Mouse (Mus musculus): ENCODE data around the gene Cops2. TPM values are rescaled to one million over a fixed set of nuclear protein-coding genes. Genes with fewer than 3 reads are reported as not detected.

Gene Cops2
- polyA plus RNA-seq, 1 experiment from 2014 or later: 65.2 TPM

DNA sequence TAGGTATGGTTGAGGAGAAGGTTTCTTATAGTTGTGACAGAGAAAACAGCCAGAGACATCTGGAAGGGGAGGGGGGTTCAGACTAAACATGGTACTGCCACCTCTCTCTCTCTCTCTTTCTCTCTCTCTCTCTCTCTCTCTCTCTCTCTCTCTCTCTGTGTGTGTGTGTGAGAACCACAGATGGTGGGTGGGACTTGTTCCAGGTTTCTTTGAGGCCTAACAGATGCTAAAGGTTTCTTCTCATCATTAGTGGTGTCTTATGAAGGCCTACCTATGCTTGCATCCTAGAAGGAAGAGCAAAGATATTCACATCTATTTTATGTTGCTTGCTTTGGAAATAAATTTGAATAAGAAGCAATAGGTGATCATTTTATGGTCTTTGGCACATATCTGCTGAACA lies 6.6 kb upstream of the Cops2 start:
- 0 out of 2 replicates have a peak, but pooled peaks cover 10% of the 10 kb centered on the region for H3K4me1 ChIP-seq (replicated peaks; ENCODE audit: insufficient read depth, low read length)
- ATAC-seq (replicated peaks; ENCODE audit: low FRiP score, low read depth): no peak

GRCm38 (mm10) chr2:125864551-125864950 lies 5.6 kb upstream of the Cops2 start:
- H3K36me3 ChIP-seq (ENCODE audit: insufficient read depth, low read length): peaks cover 4% of the 10 kb centered on the region; the same call in 1 of the 2 replicates
- no peak overlapping the region for H3K27ac ChIP-seq
- H3K9ac ChIP-seq (ENCODE audit: low read depth, low read length): no peak overlapping the region
- H3K4me1 ChIP-seq (replicated peaks; ENCODE audit: insufficient read depth, low read length): 0 out of 2 replicates have a peak, but pooled peaks cover 10% of the 10 kb centered on the region
- 93% methylated on average over 1 of the region's 1 CpGs for WGBS
- H3K4me2 ChIP-seq (ENCODE audit: low read length): no peak overlapping the region
- no peak for ATAC-seq (replicated peaks; ENCODE audit: low FRiP score, low read depth)
- no peak for TF ChIP-seq CTCF (IDR thresholded peaks at IDR 0.05; ENCODE audit: low read depth)
- DNase-seq (ENCODE audit: low spot score): no peak
- H3K4me3 ChIP-seq (replicated peaks; ENCODE audit: low read depth, low read length): no peak overlapping the region
- no peaks in the 10 kb centered on the region for H3K9me3 ChIP-seq (replicated peaks; ENCODE audit: low read length)
- no peaks in the 10 kb centered on the region for H3K27me3 ChIP-seq (ENCODE audit: insufficient read depth, low read length)

More for the DNA sequence above, 6.6 kb upstream of the Cops2 start:
- DNase-seq (ENCODE audit: low spot score): no peak
- peak overlapping the region; percentile 70; the same call in 1 of the 2 replicates for H3K9ac ChIP-seq (ENCODE audit: low read depth, low read length)
- peak overlapping the region; percentile 66; the same call in 1 of the 2 replicates for H3K4me3 ChIP-seq (replicated peaks; ENCODE audit: low read depth, low read length)
- H3K27ac ChIP-seq: 0 out of 2 replicates have a peak overlapping the region, but pooled peaks have one; percentile 67
- TF ChIP-seq CTCF (IDR thresholded peaks at IDR 0.05; ENCODE audit: low read depth): no peak
- peaks cover 4% of the 10 kb centered on the region; the same call in 1 of the 2 replicates for H3K36me3 ChIP-seq (ENCODE audit: insufficient read depth, low read length)
- H3K27me3 ChIP-seq (ENCODE audit: insufficient read depth, low read length): no peaks in the 10 kb centered on the region
- H3K4me2 ChIP-seq (ENCODE audit: low read length): peak overlapping the region; percentile 74
- H3K9me3 ChIP-seq (replicated peaks; ENCODE audit: low read length): no peaks in the 10 kb centered on the region

DNA sequence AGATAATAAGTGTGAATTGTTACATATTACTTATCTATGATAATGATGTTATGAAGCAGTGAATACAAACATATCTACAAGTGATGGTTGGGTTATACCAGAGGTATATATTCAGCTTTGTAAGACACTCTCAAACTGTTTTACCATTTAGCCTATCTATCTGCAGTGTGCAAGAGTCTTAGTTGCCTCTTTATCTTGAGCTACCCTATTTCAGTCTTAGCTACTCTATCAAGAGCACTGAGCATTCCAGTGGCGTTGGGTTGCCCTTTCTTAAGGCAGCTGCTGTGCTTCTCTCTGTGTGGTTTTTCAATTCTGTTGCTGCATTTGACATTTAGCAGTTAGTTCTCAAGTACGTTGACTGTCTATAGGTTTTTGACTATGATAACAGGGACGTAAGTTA lies 4.9 kb upstream of the Cops2 start:
- DNase-seq (ENCODE audit: low spot score): no peak
- 78% methylated on average over 3 of the region's 3 CpGs for WGBS
- Histone ChIP-seq H3K9ac (ENCODE audit: low read depth, low read length) (no peak overlapping the region), H3K4me2 (ENCODE audit: low read length) (no peak overlapping the region), H3K4me1 (replicated peaks; ENCODE audit: insufficient read depth, low read length) (0 out of 2 replicates have a peak, but pooled peaks cover 10% of the 10 kb centered on the region), H3K9me3 (replicated peaks; ENCODE audit: low read length) (no peaks in the 10 kb centered on the region), H3K27me3 (ENCODE audit: insufficient read depth, low read length) (no peaks in the 10 kb centered on the region), H3K36me3 (ENCODE audit: insufficient read depth, low read length) (no peaks in the 10 kb centered on the region), H3K27ac (no peak overlapping the region), H3K4me3 (replicated peaks; ENCODE audit: low read depth, low read length) (no peak overlapping the region)
- no peak for TF ChIP-seq CTCF (IDR thresholded peaks at IDR 0.05; ENCODE audit: low read depth)
- ATAC-seq (replicated peaks; ENCODE audit: low FRiP score, low read depth): no peak

GRCm38 (mm10) chr2:125857707-125858106 lies 1.2 kb downstream of the Cops2 start:
- no peaks in the 10 kb centered on the region for H3K36me3 ChIP-seq (ENCODE audit: insufficient read depth, low read length)
- no peak overlapping the region for H3K9ac ChIP-seq (ENCODE audit: low read depth, low read length)
- H3K9me3 ChIP-seq (replicated peaks; ENCODE audit: low read length): no peaks in the 10 kb centered on the region
- no peaks in the 10 kb centered on the region for H3K27me3 ChIP-seq (ENCODE audit: insufficient read depth, low read length)
- TF ChIP-seq CTCF (IDR thresholded peaks at IDR 0.05; ENCODE audit: low read depth): peak; percentile 36
- H3K4me3 ChIP-seq (replicated peaks; ENCODE audit: low read depth, low read length): peak overlapping the region; percentile 97
- H3K27ac ChIP-seq: no peak overlapping the region
- WGBS: 44% methylated on average over 3 of the region's 3 CpGs
- no peak for DNase-seq (ENCODE audit: low spot score)
- H3K4me2 ChIP-seq (ENCODE audit: low read length): peak overlapping the region; percentile 86
- ATAC-seq (replicated peaks; ENCODE audit: low FRiP score, low read depth): no peak
- no peaks in the 10 kb centered on the region for H3K4me1 ChIP-seq (replicated peaks; ENCODE audit: insufficient read depth, low read length)

GRCm38 (mm10) chr2:125851237-125851636 lies 7.7 kb downstream of the Cops2 start:
- no peak overlapping the region for H3K27ac ChIP-seq
- WGBS: 69% methylated on average over 2 of the region's 2 CpGs
- no peak overlapping the region for H3K4me3 ChIP-seq (replicated peaks; ENCODE audit: low read depth, low read length)
- H3K9me3 ChIP-seq (replicated peaks; ENCODE audit: low read length): no peaks in the 10 kb centered on the region
- TF ChIP-seq CTCF (IDR thresholded peaks at IDR 0.05; ENCODE audit: low read depth): no peak
- no peaks in the 10 kb centered on the region for H3K27me3 ChIP-seq (ENCODE audit: insufficient read depth, low read length)
- no peak for DNase-seq (ENCODE audit: low spot score)
- peaks cover 10% of the 10 kb centered on the region; the same call in 1 of the 2 replicates for H3K36me3 ChIP-seq (ENCODE audit: insufficient read depth, low read length)
- no peak for ATAC-seq (replicated peaks; ENCODE audit: low FRiP score, low read depth)
- H3K4me2 ChIP-seq (ENCODE audit: low read length): no peak overlapping the region
- H3K4me1 ChIP-seq (replicated peaks; ENCODE audit: insufficient read depth, low read length): no peaks in the 10 kb centered on the region
- H3K9ac ChIP-seq (ENCODE audit: low read depth, low read length): no peak overlapping the region

DNA sequence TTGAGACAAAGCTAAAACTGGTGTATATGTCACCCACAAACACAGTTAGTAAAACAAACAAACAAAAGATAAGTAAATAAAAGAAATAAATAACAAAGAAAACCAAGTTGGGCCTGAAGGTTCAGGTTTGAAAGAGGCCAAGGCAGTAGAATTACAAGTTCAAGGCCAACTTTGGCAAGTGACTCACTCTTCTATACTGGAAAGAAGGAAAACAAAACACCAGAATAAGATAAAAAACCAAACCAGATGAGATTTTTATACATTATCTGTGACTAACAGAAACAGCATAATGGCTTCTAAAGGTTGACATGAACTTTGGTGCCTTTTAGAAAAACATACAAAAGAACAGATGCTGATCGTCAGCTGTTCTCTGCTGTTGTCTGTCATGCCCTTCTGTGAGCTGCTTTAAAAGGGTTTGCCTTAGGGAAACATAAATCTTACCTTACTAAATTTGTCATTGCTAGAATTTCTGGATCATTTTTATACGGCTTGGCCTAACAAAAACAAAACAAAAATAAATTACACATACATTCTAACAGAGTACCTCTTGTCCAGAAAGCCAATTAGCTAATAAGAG lies 20.1 kb downstream of the Cops2 start:
- H3K36me3 ChIP-seq (ENCODE audit: insufficient read depth, low read length): peaks cover 46% of the 10 kb centered on the region
- ATAC-seq (replicated peaks; ENCODE audit: low FRiP score, low read depth): no peak

More for the DNA sequence above, 20.1 kb downstream of the Cops2 start:
- Histone ChIP-seq H3K9me3 (replicated peaks; ENCODE audit: low read length) (no peaks in the 10 kb centered on the region), H3K4me3 (replicated peaks; ENCODE audit: low read depth, low read length) (no peak overlapping the region), H3K4me2 (ENCODE audit: low read length) (no peak overlapping the region), H3K9ac (ENCODE audit: low read depth, low read length) (no peak overlapping the region), H3K27ac (no peak overlapping the region), H3K4me1 (replicated peaks; ENCODE audit: insufficient read depth, low read length) (no peaks in the 10 kb centered on the region), H3K27me3 (ENCODE audit: insufficient read depth, low read length) (no peaks in the 10 kb centered on the region)
- WGBS: 54% methylated on average over 2 of the region's 2 CpGs
- DNase-seq (ENCODE audit: low spot score): no peak
- TF ChIP-seq CTCF (IDR thresholded peaks at IDR 0.05; ENCODE audit: low read depth): no peak

Data from kidney, postnatal 0 days (tissue).